Mouse (Mus musculus) embryonic fibroblast, embryonic 13.5 days (primary cell): ENCODE results near the gene Txndc16.

Experiments used
- CTCF ChIP-seq: IDR thresholded peaks from 2 replicates; pipeline ENCODE4 v1.5.1; 2011; ENCODE audit warnings: mild to moderate bottlenecking, control low read depth, low read length, moderate library complexity, borderline replicate concordance; ENCODE audit not compliant: insufficient read depth
- POLR2A ChIP-seq: IDR thresholded peaks from 2 replicates; pipeline ENCODE4 v1.6.1; 2011; ENCODE audit warnings: low read depth, mild to moderate bottlenecking, control low read depth, low read length, moderate library complexity

GRCm38 (mm10) chr14:45135560-45135959 is 84.6 kb downstream of the Txndc16 start:
- TF ChIP-seq CTCF (no peak), POLR2A (no peak)
